Mouse (Mus musculus) liver, embryonic 14.5 days (tissue): ENCODE measurements around the gene Gpi1.

ENCODE experiments used
- CTCF ChIP-seq: IDR thresholded peaks from 2 replicates; pipeline ENCODE4 v1.5.1; 2016; ENCODE audit warnings: antibody characterized with exemption, low read depth, control low read depth
- EP300 ChIP-seq: IDR thresholded peaks from 2 replicates; pipeline ENCODE4 v1.6.1; 2016; ENCODE audit warnings: antibody characterized with exemption, low read depth

DNA sequence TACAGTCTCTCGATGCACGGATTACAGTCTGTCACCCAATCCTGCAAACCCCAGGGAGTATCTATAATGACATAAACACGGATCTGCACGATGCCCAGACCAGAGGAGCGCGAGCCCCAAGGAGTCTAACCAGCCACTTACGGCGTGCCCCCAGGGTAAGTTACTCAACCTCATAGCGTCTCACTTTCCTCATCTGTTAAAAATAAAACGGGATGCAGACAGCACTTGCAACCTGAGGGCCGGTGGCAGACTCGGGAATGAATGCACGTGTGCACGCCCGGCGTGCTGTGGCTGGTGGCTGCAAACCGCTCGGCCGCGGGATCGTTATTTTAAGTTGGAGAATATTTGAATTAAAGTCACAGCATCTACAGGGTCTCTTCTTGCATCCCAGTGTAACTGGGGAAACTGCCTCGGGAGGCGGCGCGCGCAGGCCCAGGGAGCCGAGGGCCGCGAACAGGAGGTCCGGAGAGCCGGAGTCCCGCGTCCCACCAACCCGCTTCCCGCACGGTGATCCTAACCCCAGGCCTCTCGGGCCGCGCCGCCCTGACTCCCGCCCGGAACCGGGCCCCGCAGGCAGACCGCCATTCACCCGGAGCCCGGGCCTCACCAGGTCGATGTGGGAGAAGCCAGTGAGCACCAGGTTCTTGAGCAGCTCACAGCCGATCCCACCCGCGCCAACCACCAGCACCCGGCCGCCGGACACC lies 62.2 kb downstream of the Gpi1 start:
- TF ChIP-seq CTCF, result no peak
- TF ChIP-seq EP300, result no peak
